Mouse (Mus musculus) intestine, embryonic 14.5 days (tissue): ENCODE results near the gene Anapc10. TPM values are rescaled to one million over a fixed set of nuclear protein-coding genes. Genes with fewer than 3 reads are reported as not detected.
"Not testable (repeated sequence)": the region's sequence is repeated elsewhere in the genome, so short reads cannot be mapped to it uniquely, and the experiment has no call there.

Source experiments
- ATAC-seq: fragments of 200-750 bp; cut with Nextera tagmentation; replicated peaks from 2 replicates; pipeline ENCODE4 v1.8.0; 2017; ENCODE audit warnings: low read depth, moderate number of reproducible peaks, moderate TSS enrichment, moderate library complexity; ENCODE audit not compliant: low FRiP score, low TSS enrichment
- DNase-seq: peaks from one replicate; pipeline ENCODE4 v3.0.0-alpha.2; 2018; ENCODE audit warnings: low spot score
- H3K27ac ChIP-seq: fragments of 300-500 bp; sonication (generic); 2 replicates; pipeline ENCODE4 v1.5.1; 2014; ENCODE audit warnings: low read depth, mild to moderate bottlenecking, control low read depth
- H3K27me3 ChIP-seq: fragments of 300-500 bp; sonication (generic); replicated peaks from 2 replicates; pipeline ENCODE4 v1.6.1; 2014; ENCODE audit warnings: low read length, control low read depth; ENCODE audit not compliant: control insufficient read depth, insufficient read depth
- H3K36me3 ChIP-seq: fragments of 300-500 bp; sonication (generic); 2 replicates; pipeline ENCODE4 v1.6.1; 2014; ENCODE audit warnings: low read length, control low read depth; ENCODE audit not compliant: control insufficient read depth, insufficient read depth
- H3K4me1 ChIP-seq: fragments of 300-500 bp; sonication (generic); replicated peaks from 2 replicates; pipeline ENCODE4 v1.6.1; 2014; ENCODE audit warnings: low read length, control low read depth, mixed read lengths; ENCODE audit not compliant: control insufficient read depth, insufficient read depth
- H3K4me2 ChIP-seq: fragments of 300-500 bp; sonication (generic); 2 replicates; pipeline ENCODE4 v1.6.1; 2014; ENCODE audit warnings: low read length
- H3K4me3 ChIP-seq: fragments of 300-500 bp; sonication (generic); 2 replicates; pipeline ENCODE4 v1.5.1; 2014; ENCODE audit warnings: low read depth, low read length, control low read depth, mixed read lengths
- H3K9ac ChIP-seq: fragments of 300-500 bp; sonication (generic); 2 replicates; pipeline ENCODE4 v1.6.1; 2014; ENCODE audit warnings: mild to moderate bottlenecking, low read length
- H3K9me3 ChIP-seq: fragments of 300-500 bp; sonication (generic); 2 replicates; pipeline ENCODE4 v1.6.1; 2016; ENCODE audit warnings: low read length, control low read depth; ENCODE audit not compliant: control insufficient read depth
- WGBS: fragments of 180-500 bp; shearing (Covaris S2); extraction: QIAGEN DNeasy Blood & Tissue Kit; methylation state at CpG from one replicate; pipeline ENCODE4 v1.1.7; 2014; 5-methylcytosine and 5-hydroxymethylcytosine counted together
- polyA plus RNA-seq: library from polyadenylated mRNA; unstranded; fragments of >200 nt; fragmentation: Nextera tagmentation; extraction: Ambion mirVana; gene quantifications from 2 replicates; pipeline ENCODE4 v1.2.1, GENCODE M21; 2014

Gene Anapc10
- polyA plus RNA-seq, result 29.8 and 34.8 TPM in 2 replicates

DNA sequence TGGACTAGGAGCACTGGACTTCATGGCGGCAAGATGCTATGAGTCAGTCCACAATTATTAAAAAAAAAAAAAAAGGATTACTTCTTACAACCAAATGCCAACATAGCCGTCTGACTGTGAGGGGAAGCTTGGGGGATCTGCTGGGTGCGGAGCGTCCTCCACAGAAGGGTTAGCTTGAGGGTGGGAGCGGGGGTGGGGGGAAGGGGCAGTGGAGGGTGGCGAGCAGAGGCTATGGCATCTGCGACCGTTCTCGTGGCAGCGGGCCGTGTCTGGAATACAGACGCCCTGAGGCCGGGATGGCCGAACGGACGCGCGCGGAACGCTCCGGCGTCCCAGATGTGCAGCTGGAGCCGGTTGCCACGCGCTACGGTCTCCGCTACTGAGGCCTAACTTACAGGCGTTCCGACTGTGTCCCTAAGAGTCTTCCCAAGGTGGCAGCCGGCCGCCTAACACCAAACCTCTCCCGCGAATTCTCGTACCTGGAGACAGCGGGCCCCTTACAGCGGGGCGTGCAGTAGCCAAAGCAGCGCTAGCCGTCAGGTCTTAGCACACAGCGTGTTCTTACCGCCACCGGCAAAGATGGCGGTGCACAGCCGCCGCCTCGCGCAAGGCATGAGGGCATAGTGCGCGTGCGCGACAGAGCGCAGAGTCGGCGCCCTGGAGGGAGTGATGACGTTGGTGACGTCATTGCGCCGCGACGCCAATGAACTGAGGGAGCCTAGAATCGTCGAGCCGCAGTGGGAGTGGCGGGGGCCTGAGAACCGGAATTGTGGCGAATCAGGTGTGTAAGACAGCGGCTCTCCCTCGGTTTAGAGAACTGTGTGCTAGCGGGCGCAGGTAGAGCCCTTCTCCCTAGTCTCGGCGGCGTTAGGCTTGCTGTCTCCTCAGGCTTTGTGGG lies at the start of gene Anapc10, which contains the start of gene Abce1:
TSS of gene Anapc10 (plus strand) at position 757 of the 898 bp plus-strand sequence.
TSS of gene Abce1 (minus strand) at position 677 of the 898 bp plus-strand sequence.
- WGBS, result under 1% methylated on average over 73 of the region's 73 CpGs
- no peaks in the 10 kb centered on the region for H3K9me3 ChIP-seq
- H3K4me2 ChIP-seq, result peak within 1 kb of the TSS; percentile 81
- no peaks in the 10 kb centered on the region for H3K27me3 ChIP-seq
- peak; percentile 99 for ATAC-seq
- 0 out of 2 replicates have a peak, but pooled peaks cover 5% of the 10 kb centered on the region for H3K4me1 ChIP-seq
- peak; percentile 99 for DNase-seq
- H3K27ac ChIP-seq, result peak within 1 kb of the TSS; percentile 78
- H3K36me3 ChIP-seq, result peaks cover 30% of the 10 kb centered on the region
- peak within 1 kb of the TSS; percentile 80 for H3K9ac ChIP-seq
- peak within 1 kb of the TSS; percentile 87 for H3K4me3 ChIP-seq

GRCm38 (mm10) chr8:79676461-79676860 lies 35.2 kb upstream of the Anapc10 start:
- no peak overlapping the region for H3K9ac ChIP-seq
- DNase-seq (no peak), ATAC-seq (no peak)
- no peaks in the 10 kb centered on the region for H3K4me1 ChIP-seq
- 83% methylated on average over 4 of the region's 4 CpGs for WGBS
- peaks cover 45% of the 10 kb centered on the region for H3K36me3 ChIP-seq
- H3K9me3 ChIP-seq, result no peaks in the 10 kb centered on the region
- no peaks in the 10 kb centered on the region for H3K27me3 ChIP-seq
- no peak overlapping the region for H3K4me2 ChIP-seq
- H3K4me3 ChIP-seq, result no peak overlapping the region
- no peak overlapping the region for H3K27ac ChIP-seq

- WGBS, result 70% methylated on average over 5 of the region's 5 CpGs
- H3K27me3 ChIP-seq, result no peaks in the 10 kb centered on the region
- H3K27ac ChIP-seq, result no peak overlapping the region
- H3K9me3 ChIP-seq, result no peaks in the 10 kb centered on the region
- DNase-seq, result no peak
- no peak for ATAC-seq
- no peak overlapping the region for H3K9ac ChIP-seq
- no peak overlapping the region for H3K4me2 ChIP-seq
- H3K4me3 ChIP-seq, result no peak overlapping the region
- H3K4me1 ChIP-seq, result no peaks in the 10 kb centered on the region
- H3K36me3 ChIP-seq, result peaks cover 43% of the 10 kb centered on the region
These were observed 32.6 kb upstream of the Anapc10 start for GRCm38 (mm10) chr8:79679005-79679404.

- H3K27me3 ChIP-seq, H3K9me3 ChIP-seq, DNase-seq, H3K27ac ChIP-seq, ATAC-seq, H3K4me1 ChIP-seq, H3K9ac ChIP-seq: not testable (repeated sequence)
- Histone ChIP-seq H3K36me3 (peaks cover 44% of the 10 kb centered on the region), H3K4me3 (peak overlapping the region; percentile 40), H3K4me2 (peak overlapping the region; percentile 60)
- WGBS, result 40% methylated on average over 10 of the region's 10 CpGs
These were observed 31.5 kb upstream of the Anapc10 start for GRCm38 (mm10) chr8:79680083-79680482.

GRCm38 (mm10) chr8:79680555-79680954 lies 31.1 kb upstream of the Anapc10 start:
- Histone ChIP-seq H3K9me3 (no peaks in the 10 kb centered on the region), H3K4me1 (no peaks in the 10 kb centered on the region), H3K4me3 (peak overlapping the region; percentile 40), H3K36me3 (peaks cover 48% of the 10 kb centered on the region), H3K4me2 (peak overlapping the region; percentile 60), H3K27ac (no peak overlapping the region), H3K9ac (0 out of 2 replicates have a peak overlapping the region, but pooled peaks have one; percentile 25), H3K27me3 (no peaks in the 10 kb centered on the region)
- 8% methylated on average over 34 of the region's 34 CpGs for WGBS
- ATAC-seq (peak; percentile 78), DNase-seq (peak; percentile 65)

- no peaks in the 10 kb centered on the region for H3K4me1 ChIP-seq
- ATAC-seq, result 0 out of 2 replicates have a peak, but pooled peaks have one; percentile 33
- no peak overlapping the region for H3K27ac ChIP-seq
- no peak for DNase-seq
- H3K9me3 ChIP-seq, result no peaks in the 10 kb centered on the region
- H3K4me2 ChIP-seq, result peak overlapping the region; percentile 60
- 0 out of 2 replicates have a peak overlapping the region, but pooled peaks have one; percentile 25 for H3K9ac ChIP-seq
- peak overlapping the region; percentile 40 for H3K4me3 ChIP-seq
- 33% methylated on average over 2 of the region's 2 CpGs for WGBS
- peaks cover 50% of the 10 kb centered on the region for H3K36me3 ChIP-seq
- H3K27me3 ChIP-seq, result no peaks in the 10 kb centered on the region
These were observed 30.7 kb upstream of the Anapc10 start for GRCm38 (mm10) chr8:79680965-79681364.

DNA sequence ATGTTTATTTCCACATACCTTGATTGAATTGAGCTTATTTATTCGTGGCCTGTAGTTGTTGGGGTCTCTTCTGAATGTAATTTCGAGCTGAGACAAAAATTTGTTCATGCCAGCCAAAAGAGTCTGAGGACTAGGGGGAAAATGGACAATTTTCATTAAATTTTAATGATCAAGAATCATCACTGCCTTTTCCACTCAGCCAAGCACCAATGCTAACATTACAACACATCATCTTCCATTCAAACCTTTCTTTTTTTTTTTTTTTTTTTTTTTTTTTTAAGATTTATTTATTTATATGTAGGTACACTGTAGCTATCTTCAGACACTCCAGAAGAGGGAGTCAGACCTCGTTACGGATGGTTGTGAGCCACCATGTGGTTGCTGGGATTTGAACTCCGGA lies 25.7 kb upstream of the Anapc10 start:
- not testable (repeated sequence) for H3K4me3 ChIP-seq, ATAC-seq, DNase-seq, H3K27ac ChIP-seq, H3K9ac ChIP-seq, H3K4me1 ChIP-seq, H3K27me3 ChIP-seq, H3K9me3 ChIP-seq, H3K4me2 ChIP-seq
- WGBS, result over 99% methylated on average over 3 of the region's 5 CpGs
- H3K36me3 ChIP-seq, result peaks cover 88% of the 10 kb centered on the region

- H3K9ac ChIP-seq, result no peak overlapping the region
- WGBS, result 83% methylated on average over 2 of the region's 2 CpGs
- DNase-seq (no peak), ATAC-seq (no peak)
- H3K36me3 ChIP-seq, result peaks cover 95% of the 10 kb centered on the region
- no peak overlapping the region for H3K27ac ChIP-seq
- no peak overlapping the region for H3K4me3 ChIP-seq
- no peaks in the 10 kb centered on the region for H3K4me1 ChIP-seq
- H3K27me3 ChIP-seq, result no peaks in the 10 kb centered on the region
- no peaks in the 10 kb centered on the region for H3K9me3 ChIP-seq
- H3K4me2 ChIP-seq, result no peak overlapping the region
These were observed 19.1 kb upstream of the Anapc10 start for GRCm38 (mm10) chr8:79692531-79692930.
